Mouse (Mus musculus): ENCODE data around the gene Vps29. TPM values are rescaled to one million over a fixed set of nuclear protein-coding genes. Genes with fewer than 3 reads are reported as not detected.

Gene Vps29
- polyA plus RNA-seq, 1 experiment, result 105 TPM

DNA sequence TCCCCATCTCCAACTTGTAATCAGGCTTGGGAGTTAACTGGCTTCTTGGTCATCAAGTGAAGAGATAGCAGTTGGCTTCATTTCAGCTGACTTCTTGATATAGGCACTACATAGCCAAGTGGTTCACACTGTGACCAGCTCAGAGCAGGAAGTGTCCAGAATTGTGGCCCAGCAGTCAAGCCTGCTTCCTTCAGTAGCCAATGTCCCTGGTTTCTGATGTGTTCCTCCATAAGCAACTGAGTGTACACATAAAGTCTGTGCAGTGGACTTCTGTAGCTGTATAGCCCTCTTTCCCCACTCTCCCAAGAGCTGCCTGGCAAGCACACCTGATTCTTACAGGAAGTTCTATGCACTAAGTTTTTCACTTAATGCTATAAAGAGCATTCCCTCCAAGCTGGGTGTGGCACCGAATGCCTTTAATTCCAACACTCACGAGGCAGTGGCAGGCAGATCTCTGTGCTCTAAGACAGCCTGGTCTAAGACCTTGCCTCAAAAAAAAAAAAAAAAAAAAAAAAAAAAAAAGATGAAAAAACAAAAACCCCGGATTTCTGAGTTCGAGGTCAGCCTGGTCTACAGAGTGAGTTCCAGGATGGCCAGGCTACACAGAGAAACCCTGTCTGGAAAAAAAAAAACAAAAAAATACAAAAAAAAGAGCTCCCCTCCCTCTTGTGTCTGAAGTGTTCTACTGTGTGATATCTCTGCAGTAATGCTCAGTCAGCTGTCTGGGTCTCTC lies 23.1 kb downstream of the Vps29 start:
- Histone ChIP-seq H3K9ac (ENCODE audit: low read depth, poor library complexity, severe bottlenecking) (no peak overlapping the region), H3K27ac (ENCODE audit: insufficient read depth, low read length) (no peak overlapping the region), H3K4me1 (ENCODE audit: control insufficient read depth, insufficient read depth, low read length) (no peaks in the 10 kb centered on the region), H3K4me3 (ENCODE audit: low read depth, low read length) (no peak overlapping the region), H3K36me3 (ENCODE audit: control insufficient read depth, insufficient read depth, low read length, poor library complexity, severe bottlenecking) (peaks cover 30% of the 10 kb centered on the region), H3K27me3 (ENCODE audit: control insufficient read depth, insufficient read depth, low read length, poor library complexity, severe bottlenecking) (no peaks in the 10 kb centered on the region), H3K9me3 (replicated peaks; ENCODE audit: control insufficient read depth, insufficient read depth, low read length, poor library complexity, severe bottlenecking) (no peaks in the 10 kb centered on the region)
- TF ChIP-seq POLR2A (IDR thresholded peaks at IDR 0.05; ENCODE audit: insufficient read depth, low read length), result no peak
- no peak for TF ChIP-seq CTCF (IDR thresholded peaks at IDR 0.05; ENCODE audit: low read depth, low read length)
- TF ChIP-seq EP300 (IDR thresholded peaks at IDR 0.05; ENCODE audit: insufficient read depth, low read depth, low read length), result no peak

DNA sequence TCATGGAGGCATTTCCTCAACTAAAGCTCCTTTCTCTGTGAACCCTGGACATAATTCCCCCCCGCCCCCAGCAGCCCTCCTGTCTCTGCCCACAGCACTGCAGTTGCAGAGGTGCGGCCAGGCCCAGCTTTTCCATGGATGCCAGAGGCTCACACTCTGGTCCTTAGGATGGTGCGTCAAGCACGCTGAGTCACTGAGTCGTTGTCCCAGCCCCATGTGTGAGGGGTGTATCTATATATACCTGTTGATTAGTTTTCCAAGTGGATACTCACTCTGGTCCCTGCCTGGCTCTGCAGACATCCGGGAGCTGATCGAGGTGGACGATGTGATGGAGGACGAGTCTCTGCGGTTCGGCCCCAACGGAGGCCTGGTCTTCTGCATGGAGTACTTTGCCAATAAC lies 24.0 kb downstream of the Vps29 start:
- Histone ChIP-seq H3K4me1 (ENCODE audit: control insufficient read depth, insufficient read depth, low read length) (no peaks in the 10 kb centered on the region), H3K36me3 (ENCODE audit: control insufficient read depth, insufficient read depth, low read length, poor library complexity, severe bottlenecking) (peaks cover 30% of the 10 kb centered on the region), H3K9me3 (replicated peaks; ENCODE audit: control insufficient read depth, insufficient read depth, low read length, poor library complexity, severe bottlenecking) (no peaks in the 10 kb centered on the region), H3K4me3 (ENCODE audit: low read depth, low read length) (no peak overlapping the region), H3K9ac (ENCODE audit: low read depth, poor library complexity, severe bottlenecking) (no peak overlapping the region), H3K27ac (ENCODE audit: insufficient read depth, low read length) (no peak overlapping the region), H3K27me3 (ENCODE audit: control insufficient read depth, insufficient read depth, low read length, poor library complexity, severe bottlenecking) (no peaks in the 10 kb centered on the region)
- no peak for TF ChIP-seq EP300 (IDR thresholded peaks at IDR 0.05; ENCODE audit: insufficient read depth, low read depth, low read length)
- no peak for TF ChIP-seq POLR2A (IDR thresholded peaks at IDR 0.05; ENCODE audit: insufficient read depth, low read length)
- no peak for TF ChIP-seq CTCF (IDR thresholded peaks at IDR 0.05; ENCODE audit: low read depth, low read length)

DNA sequence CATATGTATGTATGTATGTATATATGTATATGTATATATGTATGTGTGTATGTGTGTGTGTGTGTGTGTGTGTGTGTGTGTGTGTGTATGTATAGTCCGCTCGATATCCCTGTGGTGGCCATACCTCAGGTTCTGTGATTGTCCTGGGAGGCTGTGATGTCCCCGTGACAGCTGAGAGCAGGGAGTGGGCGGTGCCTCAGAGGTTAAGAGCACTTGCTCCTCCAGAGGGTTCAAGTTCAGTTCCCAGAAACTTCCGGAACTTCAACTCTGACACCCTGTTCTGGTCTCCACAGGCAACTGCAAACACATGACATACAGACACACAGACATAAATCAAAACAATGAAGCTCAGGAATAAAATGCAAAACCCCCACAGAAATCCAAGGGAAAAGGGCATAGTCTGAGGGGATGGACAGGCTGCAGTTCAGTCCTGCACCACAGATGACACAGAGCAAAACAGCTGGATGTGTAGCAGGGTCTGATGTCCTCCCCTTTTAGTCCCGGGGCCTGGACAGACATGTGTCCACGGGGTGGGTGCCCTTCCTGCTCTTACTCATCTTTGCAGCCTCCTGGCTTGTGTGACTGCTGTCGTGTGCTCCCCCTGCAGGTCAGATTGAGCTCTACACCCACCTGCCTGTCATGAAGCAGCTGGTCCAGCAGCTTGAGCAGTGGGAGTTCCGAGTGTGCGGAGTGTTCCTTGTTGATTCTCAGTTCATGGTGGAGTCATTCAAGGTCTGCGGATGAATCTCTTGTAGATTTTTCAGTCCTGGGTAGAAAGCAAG lies 25.4 kb downstream of the Vps29 start:
- no peaks in the 10 kb centered on the region for H3K4me1 ChIP-seq (ENCODE audit: control insufficient read depth, insufficient read depth, low read length)
- H3K27ac ChIP-seq (ENCODE audit: insufficient read depth, low read length), result no peak overlapping the region
- H3K27me3 ChIP-seq (ENCODE audit: control insufficient read depth, insufficient read depth, low read length, poor library complexity, severe bottlenecking), result no peaks in the 10 kb centered on the region
- no peak overlapping the region for H3K9ac ChIP-seq (ENCODE audit: low read depth, poor library complexity, severe bottlenecking)
- TF ChIP-seq POLR2A (IDR thresholded peaks at IDR 0.05; ENCODE audit: insufficient read depth, low read length), result no peak
- peak; percentile 98 for TF ChIP-seq CTCF (IDR thresholded peaks at IDR 0.05; ENCODE audit: low read depth, low read length)
- TF ChIP-seq EP300 (IDR thresholded peaks at IDR 0.05; ENCODE audit: insufficient read depth, low read depth, low read length), result no peak
- H3K9me3 ChIP-seq (replicated peaks; ENCODE audit: control insufficient read depth, insufficient read depth, low read length, poor library complexity, severe bottlenecking), result no peaks in the 10 kb centered on the region
- no peak overlapping the region for H3K4me3 ChIP-seq (ENCODE audit: low read depth, low read length)
- H3K36me3 ChIP-seq (ENCODE audit: control insufficient read depth, insufficient read depth, low read length, poor library complexity, severe bottlenecking), result peaks cover 27% of the 10 kb centered on the region

DNA sequence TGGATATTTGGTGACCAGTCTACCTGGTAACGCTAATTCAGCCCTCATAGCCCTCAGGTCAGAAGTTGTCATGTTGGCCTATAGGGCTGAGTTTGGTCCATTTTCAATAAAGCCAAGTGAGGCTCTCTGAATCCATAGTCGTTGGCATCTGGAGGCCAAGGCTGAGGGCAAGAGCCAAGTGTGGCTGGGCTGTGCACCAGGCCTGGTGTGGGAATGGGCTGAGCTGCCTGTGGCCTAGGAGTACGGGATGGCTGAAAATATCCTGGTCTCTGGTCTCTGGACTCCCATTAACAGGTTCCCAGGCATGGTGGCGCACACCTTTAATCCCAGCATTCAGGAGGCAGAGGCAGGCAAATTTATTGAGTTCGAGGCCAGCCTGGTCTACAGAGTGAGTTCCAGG lies 35.8 kb downstream of the Vps29 start:
- no peaks in the 10 kb centered on the region for H3K4me1 ChIP-seq (ENCODE audit: control insufficient read depth, insufficient read depth, low read length)

DNA sequence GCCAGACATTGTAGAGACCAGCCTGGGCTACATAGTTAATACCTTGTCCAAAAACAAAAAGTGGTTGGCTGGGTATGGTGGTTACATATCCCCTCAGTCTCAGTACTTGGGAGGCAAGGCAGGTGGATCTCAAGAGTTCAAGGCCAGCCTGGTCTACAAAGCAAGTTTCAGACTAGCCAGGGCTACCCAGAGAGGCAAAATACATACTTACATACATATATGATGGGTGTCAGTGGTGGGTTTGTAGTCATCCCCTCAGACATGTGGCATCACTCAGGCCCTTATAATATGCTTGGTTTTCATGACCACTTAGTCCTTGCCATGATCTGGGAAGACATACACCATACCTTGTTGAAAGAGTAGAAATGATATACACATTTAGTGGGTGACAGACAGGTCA lies 36.5 kb downstream of the Vps29 start:
- Histone ChIP-seq H3K36me3 (ENCODE audit: control insufficient read depth, insufficient read depth, low read length, poor library complexity, severe bottlenecking) (no peaks in the 10 kb centered on the region), H3K27ac (ENCODE audit: insufficient read depth, low read length) (no peak overlapping the region), H3K4me1 (ENCODE audit: control insufficient read depth, insufficient read depth, low read length) (no peaks in the 10 kb centered on the region), H3K27me3 (ENCODE audit: control insufficient read depth, insufficient read depth, low read length, poor library complexity, severe bottlenecking) (no peaks in the 10 kb centered on the region), H3K9ac (ENCODE audit: low read depth, poor library complexity, severe bottlenecking) (no peak overlapping the region), H3K9me3 (replicated peaks; ENCODE audit: control insufficient read depth, insufficient read depth, low read length, poor library complexity, severe bottlenecking) (no peaks in the 10 kb centered on the region), H3K4me3 (ENCODE audit: low read depth, low read length) (no peak overlapping the region)
- TF ChIP-seq EP300 (IDR thresholded peaks at IDR 0.05; ENCODE audit: insufficient read depth, low read depth, low read length) (no peak), CTCF (IDR thresholded peaks at IDR 0.05; ENCODE audit: low read depth, low read length) (no peak), POLR2A (IDR thresholded peaks at IDR 0.05; ENCODE audit: insufficient read depth, low read length) (no peak)

More for the DNA sequence above, 35.8 kb downstream of the Vps29 start:
- H3K27ac ChIP-seq (ENCODE audit: insufficient read depth, low read length), result no peak overlapping the region
- H3K36me3 ChIP-seq (ENCODE audit: control insufficient read depth, insufficient read depth, low read length, poor library complexity, severe bottlenecking), result no peaks in the 10 kb centered on the region
- no peak overlapping the region for H3K4me3 ChIP-seq (ENCODE audit: low read depth, low read length)
- no peak for TF ChIP-seq POLR2A (IDR thresholded peaks at IDR 0.05; ENCODE audit: insufficient read depth, low read length)
- TF ChIP-seq CTCF (IDR thresholded peaks at IDR 0.05; ENCODE audit: low read depth, low read length), result no peak
- no peak for TF ChIP-seq EP300 (IDR thresholded peaks at IDR 0.05; ENCODE audit: insufficient read depth, low read depth, low read length)
- no peak overlapping the region for H3K9ac ChIP-seq (ENCODE audit: low read depth, poor library complexity, severe bottlenecking)
- H3K9me3 ChIP-seq (replicated peaks; ENCODE audit: control insufficient read depth, insufficient read depth, low read length, poor library complexity, severe bottlenecking), result no peaks in the 10 kb centered on the region
- H3K27me3 ChIP-seq (ENCODE audit: control insufficient read depth, insufficient read depth, low read length, poor library complexity, severe bottlenecking), result no peaks in the 10 kb centered on the region

Data from ES-Bruce4 (cell line).